Mouse (Mus musculus): Measurements from ENCODE around the gene Ergic1. TPM values are rescaled to one million over a fixed set of nuclear protein-coding genes. Genes with fewer than 3 reads are reported as not detected.

Ergic1 gene
- polyA plus RNA-seq, 1 experiment from 2014 or later = 34.4 TPM

- Histone ChIP-seq H3K36me3 (replicated peaks; ENCODE audit: insufficient read depth, low read length) (no peaks in the 10 kb centered on the region), H3K27ac (ENCODE audit: low read depth) (peak overlapping the region; percentile 74), H3K27me3 (ENCODE audit: insufficient read depth, low read length) (no peaks in the 10 kb centered on the region), H3K4me3 (ENCODE audit: low read depth, low read length) (no peak overlapping the region), H3K4me1 (ENCODE audit: insufficient read depth) (peaks cover 52% of the 10 kb centered on the region), H3K9me3 (ENCODE audit: low read length) (no peaks in the 10 kb centered on the region), H3K9ac (replicated peaks) (no peak overlapping the region; the same call in 1 of the 2 replicates), H3K4me2 (ENCODE audit: low read depth, low read length) (no peak overlapping the region)
- ATAC-seq (no peak), DNase-seq (peak; percentile 45)
- TF ChIP-seq EP300 (IDR thresholded peaks at IDR 0.05; ENCODE audit: low read depth) (no peak), CTCF (IDR thresholded peaks at IDR 0.05; ENCODE audit: low read depth) (no peak)
- 54% methylated on average over 7 of the region's 7 CpGs for WGBS (ENCODE audit: insufficient replicate concordance)
These were observed 34.9 kb downstream of the Ergic1 start for GRCm38 (mm10) chr17:26596168-26596658.

GRCm38 (mm10) chr17:26596856-26597481 lies 35.7 kb downstream of the Ergic1 start:
- Histone ChIP-seq H3K9ac (replicated peaks) (no peak overlapping the region), H3K36me3 (replicated peaks; ENCODE audit: insufficient read depth, low read length) (no peaks in the 10 kb centered on the region), H3K27me3 (ENCODE audit: insufficient read depth, low read length) (no peaks in the 10 kb centered on the region), H3K4me2 (ENCODE audit: low read depth, low read length) (no peak overlapping the region), H3K4me1 (ENCODE audit: insufficient read depth) (peaks cover 56% of the 10 kb centered on the region), H3K9me3 (ENCODE audit: low read length) (no peaks in the 10 kb centered on the region), H3K27ac (ENCODE audit: low read depth) (peak overlapping the region; percentile 74), H3K4me3 (ENCODE audit: low read depth, low read length) (no peak overlapping the region)
- WGBS (ENCODE audit: insufficient replicate concordance) = 55% methylated on average over 6 of the region's 6 CpGs
- TF ChIP-seq EP300 (IDR thresholded peaks at IDR 0.05; ENCODE audit: low read depth) (no peak), CTCF (IDR thresholded peaks at IDR 0.05; ENCODE audit: low read depth) (peak; percentile 35)
- peak; percentile 9; the same call in 1 of the 2 replicates for ATAC-seq
- DNase-seq = no peak

GRCm38 (mm10) chr17:26598845-26599244 lies 37.6 kb downstream of the Ergic1 start:
- Histone ChIP-seq H3K9ac (replicated peaks) (no peak overlapping the region), H3K27me3 (ENCODE audit: insufficient read depth, low read length) (no peaks in the 10 kb centered on the region), H3K4me1 (ENCODE audit: insufficient read depth) (peaks cover 51% of the 10 kb centered on the region), H3K4me2 (ENCODE audit: low read depth, low read length) (no peak overlapping the region), H3K9me3 (ENCODE audit: low read length) (no peaks in the 10 kb centered on the region), H3K4me3 (ENCODE audit: low read depth, low read length) (no peak overlapping the region), H3K27ac (ENCODE audit: low read depth) (no peak overlapping the region), H3K36me3 (replicated peaks; ENCODE audit: insufficient read depth, low read length) (no peaks in the 10 kb centered on the region)
- ATAC-seq (no peak), DNase-seq (no peak)
- TF ChIP-seq CTCF (IDR thresholded peaks at IDR 0.05; ENCODE audit: low read depth) (no peak), EP300 (IDR thresholded peaks at IDR 0.05; ENCODE audit: low read depth) (no peak)
- WGBS (ENCODE audit: insufficient replicate concordance) = 84% methylated on average over 5 of the region's 5 CpGs

- H3K36me3 ChIP-seq (replicated peaks; ENCODE audit: insufficient read depth, low read length) = no peaks in the 10 kb centered on the region
- peaks cover 38% of the 10 kb centered on the region for H3K4me1 ChIP-seq (ENCODE audit: insufficient read depth)
- H3K4me2 ChIP-seq (ENCODE audit: low read depth, low read length) = 0 out of 2 replicates have a peak overlapping the region, but pooled peaks have one; percentile 9
- 55% methylated on average over 17 of the region's 17 CpGs for WGBS (ENCODE audit: insufficient replicate concordance)
- peak; percentile 79 for DNase-seq
- ATAC-seq = 0 out of 2 replicates have a peak, but pooled peaks have one; percentile 5
- H3K27ac ChIP-seq (ENCODE audit: low read depth) = peak overlapping the region; percentile 86
- no peak for TF ChIP-seq EP300 (IDR thresholded peaks at IDR 0.05; ENCODE audit: low read depth)
- no peak for TF ChIP-seq CTCF (IDR thresholded peaks at IDR 0.05; ENCODE audit: low read depth)
- peak overlapping the region; percentile 46; the same call in 1 of the 2 replicates for H3K9ac ChIP-seq (replicated peaks)
- no peak overlapping the region for H3K4me3 ChIP-seq (ENCODE audit: low read depth, low read length)
- H3K27me3 ChIP-seq (ENCODE audit: insufficient read depth, low read length) = no peaks in the 10 kb centered on the region
- no peaks in the 10 kb centered on the region for H3K9me3 ChIP-seq (ENCODE audit: low read length)
These were observed 39.7 kb downstream of the Ergic1 start for GRCm38 (mm10) chr17:26600913-26601447.

GRCm38 (mm10) chr17:26601514-26601913 lies 40.2 kb downstream of the Ergic1 start:
- H3K27ac ChIP-seq (ENCODE audit: low read depth) = peak overlapping the region; percentile 86
- no peaks in the 10 kb centered on the region for H3K27me3 ChIP-seq (ENCODE audit: insufficient read depth, low read length)
- WGBS (ENCODE audit: insufficient replicate concordance) = 63% methylated on average over 6 of the region's 6 CpGs
- peak overlapping the region; percentile 46 for H3K9ac ChIP-seq (replicated peaks)
- H3K36me3 ChIP-seq (replicated peaks; ENCODE audit: insufficient read depth, low read length) = no peaks in the 10 kb centered on the region
- DNase-seq (no peak), ATAC-seq (no peak)
- peaks cover 35% of the 10 kb centered on the region for H3K4me1 ChIP-seq (ENCODE audit: insufficient read depth)
- H3K9me3 ChIP-seq (ENCODE audit: low read length) = no peaks in the 10 kb centered on the region
- no peak overlapping the region for H3K4me3 ChIP-seq (ENCODE audit: low read depth, low read length)
- H3K4me2 ChIP-seq (ENCODE audit: low read depth, low read length) = 0 out of 2 replicates have a peak overlapping the region, but pooled peaks have one; percentile 16
- TF ChIP-seq CTCF (IDR thresholded peaks at IDR 0.05; ENCODE audit: low read depth) (no peak), EP300 (IDR thresholded peaks at IDR 0.05; ENCODE audit: low read depth) (no peak)

GRCm38 (mm10) chr17:26601926-26602325 lies 40.6 kb downstream of the Ergic1 start:
- H3K4me3 ChIP-seq (ENCODE audit: low read depth, low read length) = no peak overlapping the region
- no peaks in the 10 kb centered on the region for H3K9me3 ChIP-seq (ENCODE audit: low read length)
- DNase-seq (no peak), ATAC-seq (peak; percentile 77)
- H3K27me3 ChIP-seq (ENCODE audit: insufficient read depth, low read length) = no peaks in the 10 kb centered on the region
- WGBS (ENCODE audit: insufficient replicate concordance) = 51% methylated on average over 6 of the region's 6 CpGs
- peak overlapping the region; percentile 16; the same call in 1 of the 2 replicates for H3K4me2 ChIP-seq (ENCODE audit: low read depth, low read length)
- TF ChIP-seq CTCF (IDR thresholded peaks at IDR 0.05; ENCODE audit: low read depth) (no peak), EP300 (IDR thresholded peaks at IDR 0.05; ENCODE audit: low read depth) (no peak)
- H3K9ac ChIP-seq (replicated peaks) = peak overlapping the region; percentile 46
- H3K27ac ChIP-seq (ENCODE audit: low read depth) = peak overlapping the region; percentile 86
- H3K4me1 ChIP-seq (ENCODE audit: insufficient read depth) = peaks cover 31% of the 10 kb centered on the region
- no peaks in the 10 kb centered on the region for H3K36me3 ChIP-seq (replicated peaks; ENCODE audit: insufficient read depth, low read length)

All from liver, postnatal 0 days (tissue).